Mouse (Mus musculus): ENCODE measurements around the gene Stam. TPM values are rescaled to one million over a fixed set of nuclear protein-coding genes. Genes with fewer than 3 reads are reported as not detected.
"Not testable (repeated sequence)": the region's sequence is repeated elsewhere in the genome, so short reads cannot be mapped to it uniquely, and the experiment has no call there.

Stam gene
- total RNA-seq, 4 experiments from 2014 or later = 83.8 to 108 (median 94.2) TPM

DNA sequence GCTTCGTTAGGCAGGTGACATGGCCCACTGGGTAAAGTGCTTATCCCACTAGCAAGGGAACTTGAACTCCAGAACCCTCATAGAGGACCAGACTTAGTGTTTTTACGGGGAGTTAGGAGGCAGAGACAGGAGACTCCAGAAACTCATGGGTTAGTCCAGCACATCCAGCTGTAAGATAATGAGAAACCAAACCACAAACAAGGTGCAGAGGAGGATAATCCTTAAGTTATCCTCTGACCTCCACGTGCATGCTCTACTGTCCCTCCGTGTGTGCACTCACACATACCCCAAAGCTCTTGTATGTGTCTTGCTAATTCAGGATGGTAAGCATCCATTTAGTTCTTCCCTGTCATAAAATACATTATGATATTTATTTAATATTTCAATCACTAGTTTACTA is 117.7 kb downstream of the Stam start:
- no peak for DNase-seq (ENCODE audit: low spot score in 2 of 2)

DNA sequence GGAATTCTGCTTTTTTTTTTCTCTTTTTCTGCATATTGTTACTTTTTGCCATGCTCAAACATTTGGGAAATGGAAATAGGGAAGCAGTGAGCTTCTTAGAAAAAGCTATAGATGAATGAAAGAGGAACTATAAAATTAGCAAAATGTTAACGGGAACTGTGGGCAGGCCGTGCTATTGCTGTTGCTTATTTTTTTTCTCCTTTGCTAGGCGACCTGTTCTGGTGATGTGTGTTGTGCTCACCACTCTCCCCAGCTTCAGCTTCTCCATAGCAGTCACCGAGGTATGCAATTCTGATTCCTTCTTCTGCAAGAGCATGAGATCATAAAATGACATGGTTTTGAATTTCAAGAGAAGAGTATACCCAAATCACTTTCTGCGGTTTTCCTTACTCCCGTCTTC is 118.1 kb downstream of the Stam start:
- no peak for DNase-seq (ENCODE audit: low spot score in 2 of 2)

DNA sequence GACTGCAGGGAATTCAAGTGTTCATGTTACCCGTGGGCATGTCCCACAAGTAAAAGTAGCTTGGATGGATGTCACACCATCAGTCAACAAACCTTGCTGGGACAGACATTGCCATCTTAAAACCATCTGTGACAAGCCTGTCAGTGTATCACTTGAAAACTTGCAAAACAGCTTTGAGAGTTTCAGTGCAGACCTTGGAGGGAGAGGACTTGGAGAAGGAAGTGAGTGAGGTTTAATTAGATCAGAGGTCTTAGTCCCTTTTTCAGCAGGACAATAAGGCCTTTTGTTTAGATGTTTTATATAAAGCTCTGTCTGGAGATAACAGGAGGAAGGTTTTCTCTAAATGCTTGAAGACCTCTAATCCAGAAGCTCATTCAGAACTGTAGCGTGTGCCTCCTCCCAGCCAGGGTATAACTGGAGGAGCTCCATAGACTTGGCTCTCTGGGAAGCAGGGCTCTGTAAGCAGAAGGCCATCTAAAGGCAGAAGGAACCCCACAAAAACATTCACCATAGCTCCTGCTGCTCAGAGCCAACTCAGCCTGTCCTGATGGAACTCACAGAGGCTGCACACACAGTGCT is 124.5 kb downstream of the Stam start:
- not testable (repeated sequence) for DNase-seq (ENCODE audit: low spot score in 2 of 2)

Other genes starting within 250 kb of the Stam start
- gene Hacd1, start 18.0 kb upstream of the Stam start, total RNA-seq (2022) = 10 to 100 TPM; 11.3 to 16.5 (median 13.0) TPM
- gene Tmem236, start 100.4 kb downstream of the Stam start, total RNA-seq (2022) = under 1 TPM in 3 of 4 experiments, not detected in 1; 0.10 to 0.12 (median 0.11) TPM
- 1 to 10 TPM; 3.2 to 3.9 (median 3.5) TPM for gene Mrc1, start 155.3 kb downstream of the Stam start, total RNA-seq (2022)